Mouse (Mus musculus): Measurements from ENCODE around the gene Atp13a2.
A peak's percentile ranks its signal among the peaks of the same experiment; 100 is the strongest.

Gene Atp13a2

DNA sequence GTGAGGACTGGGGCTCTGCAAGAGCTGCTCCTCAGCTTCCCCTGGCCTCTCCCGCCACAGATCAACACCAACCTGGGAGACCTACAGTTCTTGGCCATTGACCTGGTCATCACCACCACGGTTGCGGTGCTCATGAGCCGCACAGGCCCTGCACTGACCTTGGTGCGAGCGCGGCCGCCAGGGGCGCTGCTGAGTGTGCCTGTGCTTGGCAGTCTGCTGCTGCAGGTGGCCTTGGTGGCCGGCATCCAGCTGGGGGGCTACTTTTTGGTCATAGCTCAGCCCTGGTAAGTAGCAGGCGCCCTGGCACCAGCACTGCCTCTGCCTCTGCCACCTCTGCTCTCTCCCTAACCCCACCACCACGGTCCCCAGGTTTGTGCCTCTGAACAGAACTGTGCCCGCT, 19.3 kb downstream of the Atp13a2 start:
- peak; percentile 36 for DNase-seq

DNA sequence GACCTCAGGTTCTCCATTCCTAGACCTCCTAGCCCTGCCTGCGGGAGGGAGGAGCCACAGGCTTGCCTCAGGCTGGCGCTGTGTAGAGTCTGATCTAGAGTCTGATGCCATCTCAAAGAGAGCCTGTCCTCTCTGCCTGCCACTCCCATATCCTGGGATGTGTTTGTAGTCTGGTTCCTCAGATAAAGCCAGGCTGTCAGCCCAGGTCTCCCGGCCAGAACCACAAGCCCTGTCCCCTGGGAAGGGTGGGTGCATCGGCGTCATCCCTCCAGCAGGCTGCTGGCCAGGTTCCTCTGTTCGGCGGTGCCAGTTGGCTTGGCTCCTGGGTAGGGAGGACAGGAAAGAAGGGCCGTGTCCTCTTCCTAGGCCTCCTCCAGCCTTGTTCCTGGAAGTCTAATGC, 21.4 kb downstream of the Atp13a2 start:
- peak; percentile 82 for DNase-seq

DNA sequence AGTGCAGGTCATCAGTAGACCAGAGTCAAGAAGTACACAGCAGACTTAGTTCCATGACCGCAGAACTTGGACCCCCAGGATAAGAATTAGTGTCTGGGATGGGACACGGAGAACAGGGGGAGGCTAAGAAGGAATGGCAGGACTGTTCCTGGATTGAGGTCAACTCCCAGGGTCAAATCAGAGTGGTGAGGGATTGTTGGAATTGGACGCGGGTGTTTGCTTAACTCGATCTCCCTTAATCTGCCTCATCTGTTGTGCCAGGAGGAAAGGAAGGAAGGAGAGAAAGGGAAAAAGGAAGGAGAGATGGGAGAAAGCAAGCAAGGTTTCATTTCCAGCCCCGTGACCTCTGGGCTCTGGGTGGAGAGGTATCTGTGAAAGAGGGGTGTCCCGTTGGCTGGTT, 23.4 kb downstream of the Atp13a2 start, which contains the start of gene Mfap2:
Gene Mfap2 (plus strand): TSS at position 301 of the 400 bp plus-strand sequence.
- no peak for DNase-seq

DNA sequence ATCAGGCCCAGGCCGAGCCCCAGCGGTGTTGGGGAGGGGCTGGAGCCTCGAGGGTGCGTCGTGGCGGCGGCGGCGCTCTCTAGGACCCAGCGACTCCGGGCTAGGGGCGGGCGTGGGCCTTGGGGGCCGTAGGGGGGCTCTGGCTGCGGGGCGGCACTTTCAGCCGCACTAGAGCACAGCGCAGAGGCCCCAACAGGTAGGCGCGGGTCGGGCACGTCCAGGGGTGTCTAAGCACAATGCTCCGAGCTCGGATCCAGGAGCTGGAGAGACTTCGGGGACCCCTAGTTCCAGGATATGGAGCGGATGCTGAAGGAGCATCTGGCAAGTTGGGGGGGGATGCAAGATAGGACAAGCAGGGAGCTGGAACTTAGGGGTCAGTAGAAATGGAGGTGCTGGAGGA, 23.9 kb downstream of the Atp13a2 start:
- peak; percentile 45 for DNase-seq

DNA sequence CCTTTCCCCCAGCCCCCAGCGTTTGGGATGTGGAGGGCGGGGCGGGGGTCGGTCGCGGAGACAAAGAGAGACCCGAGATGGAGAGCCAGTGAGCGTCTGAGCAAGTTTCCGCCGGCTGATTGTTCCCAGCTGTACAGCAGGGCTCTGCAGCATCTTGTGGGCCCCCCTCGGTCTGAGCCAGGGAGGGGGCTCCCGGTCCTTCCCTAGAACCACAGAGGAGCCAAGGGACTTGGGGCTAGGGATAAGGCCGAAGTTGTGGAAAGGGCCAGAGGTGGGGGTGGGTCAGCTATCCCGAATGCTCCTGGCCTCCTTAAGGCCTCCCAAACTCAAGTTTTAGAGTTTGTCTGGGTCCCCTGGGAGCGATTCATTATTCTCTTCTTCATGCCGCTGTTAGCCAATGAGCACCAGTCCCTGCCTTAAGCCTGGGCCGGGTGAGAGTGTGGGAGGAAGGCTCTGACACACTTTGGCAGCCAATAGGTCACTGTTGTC, 24.3 kb downstream of the Atp13a2 start:
- DNase-seq, result peak; percentile 50

DNA sequence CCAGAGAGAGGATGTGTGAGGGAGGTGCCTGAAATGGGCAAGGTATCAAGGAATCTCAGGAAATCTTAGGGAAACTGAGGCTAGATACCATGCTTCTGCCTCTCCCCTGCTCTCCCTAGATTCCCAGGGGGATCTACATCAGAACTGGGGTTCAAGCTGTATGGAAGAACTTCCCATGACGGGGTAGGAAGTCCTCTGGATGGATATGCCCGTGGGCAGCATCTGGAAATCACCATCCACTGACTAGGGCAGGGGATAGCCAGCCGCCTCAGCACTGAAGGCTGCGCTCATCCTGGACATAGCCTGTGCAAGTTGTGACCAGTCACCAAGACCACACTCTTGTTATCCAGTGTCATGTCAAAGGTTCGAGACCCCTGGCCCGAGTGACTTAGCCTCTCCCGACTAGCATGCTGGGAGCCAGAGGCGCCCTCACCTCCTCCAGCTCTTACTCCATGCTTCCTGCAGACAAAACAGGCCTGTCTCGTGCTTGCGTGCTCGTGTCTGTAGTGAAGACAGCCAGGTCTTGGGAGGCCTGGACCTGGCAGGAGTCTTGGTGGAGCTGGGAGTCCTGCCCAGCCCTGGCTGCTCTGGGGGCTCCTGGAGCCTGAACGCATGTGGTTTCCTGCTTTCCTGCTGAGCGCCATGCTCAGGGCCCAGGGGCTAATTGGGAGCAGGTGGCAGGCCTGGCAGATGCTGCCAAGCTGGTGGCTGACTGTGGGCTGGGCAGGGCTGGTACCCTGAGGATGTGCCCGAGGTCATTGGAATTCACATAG, 25.1 kb downstream of the Atp13a2 start:
- DNase-seq, result peak; percentile 29

DNA sequence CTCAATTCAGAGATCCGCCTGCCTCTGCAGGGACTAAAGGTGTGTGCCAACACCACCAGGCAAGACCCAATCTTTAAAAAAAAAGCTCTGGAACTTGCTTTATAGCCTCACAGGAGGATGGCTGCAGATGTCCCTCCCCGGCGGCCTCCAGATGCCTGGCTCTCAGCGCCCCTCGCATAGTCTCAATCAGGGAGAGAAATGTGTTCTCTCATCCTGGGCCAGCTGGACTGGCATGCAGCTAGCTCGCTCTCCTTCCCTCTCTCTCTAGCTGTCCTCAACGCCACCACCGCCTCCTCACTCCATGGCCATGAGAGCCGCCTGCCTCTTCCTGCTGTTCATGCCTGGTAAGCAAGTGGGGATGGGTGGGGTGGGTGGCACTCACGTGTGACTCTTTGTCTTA, 25.9 kb downstream of the Atp13a2 start:
- DNase-seq, result no peak

DNA sequence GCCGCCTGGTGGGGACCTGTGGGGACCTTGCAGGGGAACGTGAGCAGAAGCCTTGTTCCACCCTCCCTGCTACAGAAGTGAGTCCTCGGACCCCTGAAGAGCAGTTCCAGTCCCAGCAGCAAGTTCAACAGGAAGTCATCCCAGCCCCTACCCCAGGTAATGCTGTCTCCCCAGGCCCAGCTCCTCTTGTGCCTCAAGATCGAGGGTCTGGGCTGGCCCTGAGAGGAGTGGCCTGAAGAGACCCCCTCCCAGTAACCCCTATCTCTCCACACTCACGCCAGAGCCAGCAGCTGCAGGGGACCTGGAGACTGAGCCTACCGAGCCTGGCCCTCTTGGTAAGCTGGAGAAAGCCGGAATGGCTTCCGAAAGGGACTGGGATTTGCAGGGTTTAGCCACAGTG, 27.4 kb downstream of the Atp13a2 start:
- DNase-seq, result no peak

DNA sequence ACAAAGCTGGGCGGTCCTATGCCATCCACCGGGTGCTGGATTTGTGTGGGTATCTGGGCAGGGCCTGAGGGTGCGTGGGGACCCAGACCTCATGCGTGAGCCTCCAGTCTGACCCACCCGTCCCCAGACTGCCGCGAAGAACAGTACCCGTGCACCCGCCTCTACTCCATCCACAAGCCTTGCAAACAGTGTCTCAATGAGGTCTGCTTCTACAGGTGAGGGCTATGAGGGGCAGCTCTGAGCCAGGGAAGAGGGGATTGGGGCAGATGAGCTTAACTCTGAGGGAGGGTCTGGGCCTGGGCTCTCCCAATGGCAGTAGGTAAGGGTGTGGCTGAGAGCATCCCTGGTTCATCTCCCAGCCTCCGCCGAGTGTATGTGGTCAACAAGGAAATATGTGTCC, 28.2 kb downstream of the Atp13a2 start:
- DNase-seq, result no peak

DNA sequence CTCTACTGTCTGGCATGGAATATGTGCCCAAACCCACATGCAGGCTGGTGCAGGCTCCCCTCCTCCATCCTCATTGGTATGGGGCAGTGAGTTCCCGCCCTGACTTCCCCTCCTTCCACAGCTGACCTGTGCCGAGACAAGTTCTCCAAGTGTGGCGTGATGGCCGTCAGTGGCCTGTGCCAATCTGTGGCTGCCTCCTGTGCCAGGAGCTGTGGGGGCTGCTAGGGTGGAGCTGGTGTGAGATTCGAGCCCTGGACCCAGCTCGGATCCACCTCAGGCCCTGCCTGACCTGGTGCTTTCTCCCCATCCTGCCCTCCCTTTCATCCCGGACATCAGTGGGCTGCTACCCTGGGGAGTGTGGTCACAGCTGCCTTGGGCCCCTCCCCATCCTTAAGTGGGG, 28.7 kb downstream of the Atp13a2 start:
- no peak for DNase-seq

DNA sequence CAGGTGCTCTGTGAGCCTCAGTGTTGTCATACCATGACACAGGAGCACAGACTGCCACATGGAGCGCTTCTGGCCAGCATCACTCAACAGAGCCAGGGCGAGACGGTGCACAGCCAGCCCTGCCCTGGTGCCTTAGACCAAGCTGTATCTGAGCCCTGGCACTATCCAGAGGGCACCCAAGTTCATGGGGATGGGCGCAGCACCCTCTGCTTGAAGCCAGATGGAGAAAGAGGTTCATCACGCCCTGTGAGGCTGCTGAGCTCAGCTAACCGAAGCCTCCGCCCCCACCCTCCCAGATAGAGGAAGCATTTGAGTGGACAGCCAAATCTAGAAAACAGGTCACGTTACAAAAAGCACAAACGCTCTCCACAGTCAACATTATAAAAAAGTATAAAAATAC, 29.6 kb downstream of the Atp13a2 start:
- no peak for DNase-seq

DNA sequence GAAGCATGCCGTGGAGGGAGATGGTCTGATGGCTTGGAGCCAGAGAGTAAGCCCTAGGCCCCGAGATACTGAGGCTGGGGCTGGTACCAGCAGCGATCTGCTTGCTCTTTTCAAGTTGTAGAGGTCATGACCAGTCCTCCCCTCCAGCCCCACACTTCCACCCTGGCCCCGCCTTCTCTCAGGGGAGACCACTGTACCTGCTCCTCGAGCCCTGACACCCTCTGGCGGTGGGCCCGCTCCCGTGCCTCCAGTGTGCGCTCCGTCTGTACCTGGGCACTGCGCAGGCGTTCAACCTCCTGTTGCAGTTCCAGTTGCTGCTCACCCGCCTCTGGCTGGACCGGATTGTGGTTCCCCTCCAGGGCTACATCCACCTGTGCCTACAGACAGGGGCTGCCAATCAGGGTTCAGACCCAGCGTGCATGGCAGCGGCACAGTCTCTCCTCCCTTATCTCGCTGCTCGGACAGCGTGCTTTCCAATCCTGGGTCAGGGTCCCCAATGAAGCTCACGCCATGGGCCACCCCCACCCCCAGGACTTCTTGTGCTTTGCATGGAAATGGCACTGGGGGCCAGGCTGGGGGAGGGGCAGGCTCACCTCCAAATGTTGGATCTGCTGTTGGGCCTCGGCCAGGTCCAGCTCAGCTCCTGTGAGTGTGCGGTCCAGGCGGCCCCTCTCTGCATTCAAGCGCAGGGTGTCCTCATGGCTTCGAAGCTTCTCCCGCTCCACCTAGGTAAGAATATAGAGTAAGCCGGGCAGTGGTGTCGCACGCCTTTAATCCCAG, 31.2 kb downstream of the Atp13a2 start:
- no peak for DNase-seq

DNA sequence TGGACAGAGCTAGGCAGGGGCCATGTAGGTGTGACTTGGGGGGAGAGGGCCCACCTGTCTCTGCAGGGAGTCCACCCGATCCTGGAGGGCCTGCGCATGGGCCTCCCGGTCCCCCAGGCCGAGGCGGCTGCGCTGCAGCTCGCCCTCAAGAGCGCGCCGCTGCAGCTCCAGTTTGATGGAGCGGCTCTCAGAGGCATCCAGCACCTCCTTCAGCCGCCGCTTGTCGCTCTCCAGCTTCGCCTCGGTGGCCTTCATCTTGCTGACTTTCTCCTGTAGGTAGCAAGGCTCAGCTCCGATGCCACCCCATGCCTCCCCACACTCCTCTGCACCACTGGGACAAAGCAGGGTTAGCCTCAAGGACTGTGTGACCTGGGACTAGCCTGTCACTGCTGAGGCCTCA, 33.5 kb downstream of the Atp13a2 start:
- DNase-seq, result no peak

DNA sequence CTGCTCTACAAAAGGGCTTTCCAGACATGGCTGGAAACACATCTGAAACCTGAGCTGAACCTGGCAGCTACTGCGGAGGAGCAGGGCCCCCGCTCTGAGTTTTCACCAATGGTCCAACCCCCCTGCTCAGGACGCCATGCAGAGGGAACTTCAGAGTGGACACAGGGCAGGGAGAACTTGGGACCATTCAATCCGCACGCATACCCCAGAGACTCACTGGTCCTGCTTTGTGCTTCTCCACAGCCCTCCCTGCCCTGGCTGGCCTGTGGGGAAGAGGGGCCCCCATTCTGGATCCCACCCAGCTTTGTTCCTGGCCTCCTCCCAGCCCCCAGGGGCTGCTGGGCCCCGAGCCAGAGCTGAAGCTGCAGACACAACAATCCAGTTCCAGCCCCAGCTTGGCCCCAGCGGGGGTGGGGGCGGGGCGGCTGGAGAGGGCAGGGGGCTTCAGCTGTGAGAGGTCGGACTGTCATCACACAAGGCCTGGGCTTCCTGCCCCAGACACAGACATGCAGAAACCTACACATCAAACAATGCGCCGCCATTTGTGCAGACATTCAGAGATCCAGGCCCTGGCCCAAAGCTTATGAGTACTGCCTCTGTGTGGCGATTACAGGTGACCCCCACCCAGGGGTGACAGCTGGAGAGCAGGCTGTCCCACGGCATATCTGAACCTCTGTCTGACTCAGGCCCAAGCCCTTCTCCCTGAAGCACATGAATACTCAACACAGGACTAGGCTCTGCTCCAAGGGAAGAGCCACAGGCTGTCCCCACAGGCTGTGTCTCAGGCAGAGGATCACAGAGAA, 34.3 kb downstream of the Atp13a2 start:
- peak; percentile 72 for DNase-seq

DNA sequence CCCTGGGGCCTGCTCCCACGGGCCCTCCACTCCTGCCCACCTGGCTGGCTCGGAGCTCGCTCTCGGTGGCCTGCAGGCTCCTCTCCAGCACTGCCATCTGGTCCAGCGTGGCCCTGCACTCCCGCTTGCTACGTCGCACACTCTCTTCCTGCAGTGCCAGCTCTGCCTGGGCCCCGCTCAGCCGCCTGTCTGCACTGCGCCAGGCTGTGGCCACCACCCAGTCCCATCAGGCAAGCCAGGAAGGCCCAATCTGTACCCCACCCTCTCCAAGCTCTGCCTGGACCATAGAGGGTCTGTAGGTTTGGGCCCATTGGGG, 34.9 kb downstream of the Atp13a2 start:
- DNase-seq, result no peak

DNA sequence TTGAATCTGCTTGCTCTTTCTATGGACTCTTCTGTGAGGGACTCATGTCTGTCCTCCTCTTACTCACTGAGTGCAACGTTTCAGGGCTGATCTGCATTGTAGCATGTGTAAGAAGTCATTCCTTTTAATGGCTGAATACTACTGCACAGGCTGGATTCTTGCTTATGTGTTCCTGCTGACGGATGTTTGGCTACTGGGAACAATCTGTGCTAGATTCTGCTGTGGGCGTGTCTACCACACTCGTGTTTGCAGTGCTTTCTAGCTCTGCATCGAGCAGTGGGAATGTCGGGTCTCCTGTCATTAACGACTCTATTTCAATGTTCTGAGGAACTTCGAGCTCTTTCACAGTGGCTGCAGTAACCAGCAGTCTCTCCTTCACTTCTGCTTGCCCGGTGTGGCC, 37.4 kb downstream of the Atp13a2 start:
- peak; percentile 29 for DNase-seq

DNA sequence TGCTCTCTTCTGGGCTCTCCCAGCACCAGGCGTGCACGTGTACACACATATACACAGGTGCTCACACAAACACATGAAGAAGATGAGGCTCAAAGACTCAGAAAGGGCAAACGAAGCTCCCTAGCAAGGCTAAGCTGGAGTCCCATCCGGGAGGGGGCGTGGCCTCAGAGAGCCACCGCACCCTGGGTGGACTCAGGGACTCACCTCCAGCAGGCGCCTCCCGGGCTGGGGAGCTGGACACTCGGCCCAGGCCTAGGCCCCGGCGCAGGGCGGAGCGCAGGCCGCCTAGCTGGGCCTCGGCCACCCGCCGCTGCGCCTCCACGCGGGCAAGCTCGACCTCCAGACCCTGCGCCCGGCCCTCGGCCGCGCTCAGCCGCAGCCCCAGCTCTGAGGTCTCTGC, 38.3 kb downstream of the Atp13a2 start:
- DNase-seq, result no peak

DNA sequence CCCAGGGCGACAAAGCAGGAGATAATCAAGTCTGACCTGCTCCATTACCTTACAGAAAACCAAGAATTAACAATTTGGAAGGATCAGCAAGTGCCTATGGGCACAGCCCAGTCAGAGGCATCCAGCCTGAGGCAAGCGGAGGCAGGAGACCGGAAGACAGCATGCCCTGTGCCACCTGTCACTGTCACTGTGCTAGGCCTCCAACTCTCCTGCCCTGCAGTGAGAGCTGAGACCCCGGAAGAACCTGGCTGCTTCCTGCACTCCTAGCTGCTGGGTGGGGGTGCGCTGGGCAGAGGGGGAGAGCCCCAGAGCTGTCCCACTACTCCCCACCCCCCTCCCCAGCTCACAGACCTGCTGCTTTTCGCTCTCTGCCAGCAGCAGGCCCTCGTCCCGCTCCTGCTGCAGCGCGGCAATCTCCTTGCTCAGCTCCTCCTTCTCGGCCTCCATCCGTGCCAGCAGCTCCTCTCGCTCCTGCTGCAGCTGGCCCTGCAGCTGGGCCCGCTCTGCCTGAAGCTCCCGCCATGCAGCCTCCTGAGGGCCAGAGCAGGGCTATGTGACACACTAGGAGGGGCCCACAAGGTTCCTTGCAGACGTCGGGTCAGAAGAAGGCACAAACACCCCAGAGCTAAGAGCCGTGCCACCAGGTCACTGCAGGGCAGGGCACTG, 44.0 kb downstream of the Atp13a2 start:
- no peak for DNase-seq

DNA sequence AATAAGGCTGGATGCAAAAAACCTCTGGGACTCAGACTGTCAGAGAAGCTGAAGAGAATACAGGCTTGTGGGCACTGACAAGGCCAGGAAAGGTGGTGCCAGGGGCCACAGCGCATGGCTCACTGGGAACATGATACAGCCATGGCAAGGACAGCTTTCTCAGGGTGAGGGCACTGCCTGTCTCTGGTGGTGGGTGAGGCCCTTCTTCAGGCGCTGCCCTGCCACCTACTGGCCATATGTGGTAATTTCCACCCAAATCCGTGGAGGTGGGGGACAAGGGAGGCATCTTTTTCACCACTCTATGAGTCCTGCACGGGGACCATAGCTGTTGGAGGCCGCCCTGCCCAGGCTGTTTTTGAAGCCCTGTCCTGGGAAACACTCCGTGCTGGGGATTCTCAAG, 45.1 kb downstream of the Atp13a2 start:
- peak; percentile 88 for DNase-seq

DNA sequence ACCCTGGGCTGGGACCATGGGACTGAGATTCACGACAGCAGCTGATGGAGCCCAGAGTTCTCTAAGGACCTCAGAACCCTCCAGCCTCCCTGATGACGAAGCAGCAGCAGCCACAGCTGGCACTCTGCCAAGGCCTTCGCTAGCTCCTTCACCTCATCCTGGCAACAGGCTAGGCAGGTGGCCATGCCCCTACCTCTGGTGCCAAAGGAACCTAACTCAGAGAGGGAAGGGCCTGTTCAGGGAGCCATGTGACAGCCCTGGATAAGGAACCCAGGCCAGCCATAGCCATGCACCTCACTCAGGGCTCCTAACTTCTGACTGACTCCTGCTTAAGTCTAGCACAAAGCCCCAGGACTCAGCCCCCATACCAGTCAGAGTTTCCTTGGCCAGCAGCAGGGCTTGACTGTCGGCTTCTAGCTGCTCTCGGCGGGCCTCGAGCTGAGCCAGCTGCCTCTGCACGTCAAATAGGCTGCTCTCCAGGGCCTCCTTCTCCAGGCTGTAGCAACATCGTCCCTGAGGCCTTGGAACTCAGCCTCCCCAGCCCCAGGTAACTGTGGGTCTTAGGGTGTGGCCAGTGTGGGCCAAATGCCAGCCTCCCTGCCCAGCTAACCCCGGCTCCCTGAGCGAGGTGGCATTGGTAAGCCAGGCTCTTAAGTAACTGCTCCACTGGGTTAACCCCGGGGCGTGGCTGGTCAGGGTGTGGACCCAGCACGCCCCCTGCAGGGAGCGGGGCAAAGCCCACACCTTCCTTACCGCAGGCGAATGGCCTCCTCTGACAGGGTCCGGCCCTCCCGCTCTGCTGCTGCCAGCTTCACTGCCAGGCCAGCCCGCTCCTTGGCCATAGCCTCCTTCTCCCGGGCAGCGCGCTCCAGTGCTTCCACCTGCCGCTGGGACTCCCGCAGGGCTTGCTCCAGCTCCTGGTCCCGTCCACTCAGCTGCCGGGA, 47.2 kb downstream of the Atp13a2 start:
- peak; percentile 61 for DNase-seq

DNA sequence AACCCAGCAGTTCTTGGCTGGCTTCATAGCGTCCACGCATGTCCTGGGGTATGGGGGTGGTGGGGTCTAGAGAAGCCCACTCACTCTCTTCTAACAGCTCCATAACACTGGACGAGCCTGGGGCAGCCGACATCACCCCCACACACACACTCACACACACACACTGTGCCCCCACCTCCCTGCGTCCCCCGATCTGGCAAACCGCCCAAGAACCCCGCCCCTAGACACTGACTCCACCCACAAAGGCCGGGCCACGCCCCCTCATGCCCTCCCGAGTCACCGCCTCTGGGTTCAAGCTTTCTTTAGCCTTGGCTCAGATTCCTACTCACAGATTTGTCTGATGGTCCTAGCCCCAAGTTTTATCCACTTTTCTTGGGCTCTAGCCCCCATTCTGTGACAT, 54.4 kb downstream of the Atp13a2 start:
- DNase-seq, result no peak

DNA sequence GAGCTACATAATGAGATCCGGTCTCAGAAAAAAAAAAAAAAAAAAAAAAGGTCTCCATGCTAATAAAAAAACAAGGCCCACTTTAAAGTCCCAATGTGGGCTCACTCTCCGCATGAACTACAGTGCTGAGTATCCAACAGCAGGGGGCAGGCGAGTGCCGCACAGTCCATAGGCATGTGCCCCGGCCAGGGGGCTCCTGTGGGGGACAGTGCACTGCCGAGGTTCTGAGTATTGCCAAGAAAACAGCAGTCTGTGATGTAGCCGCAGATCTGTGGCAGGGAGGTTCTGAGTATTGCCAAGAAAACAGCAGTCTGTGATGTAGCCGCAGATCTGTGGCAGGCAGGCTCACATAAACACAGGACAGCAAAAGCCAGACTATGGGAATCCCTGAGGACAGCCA, 58.1 kb downstream of the Atp13a2 start:
- peak; percentile 78 for DNase-seq
